Comparison of ENCODE assay signal across 10 mouse cellular contexts in genomic region chr17:49942674-49943073, GRCm38 (mm10).
DNase-seq lines count a peak whose midpoint lies in the region; ATAC-seq and TF ChIP-seq lines count a peak whose summit lies in the region.
"Had no signal": no experiment of that assay in that cellular context is flagged by ENCODE, and none has a peak within 500 bp of the region (broad histone marks: within the 10 kb centered on the region; RNA-seq: fewer than 3 reads in every experiment).

No protein-coding gene starts in this region.

- ATAC-seq in megakaryocyte progenitor cell, adult 5-6 weeks (replicated peaks; ENCODE audit: poor library complexity): peak; percentile 93
- ATAC-seq in midbrain, embryonic 13.5 days: no peak

- peak; percentile 32 for TF ChIP-seq CTCF in E14TG2a.4 (conservative IDR thresholded peaks at IDR 0.05; ENCODE audit: low read length)
- peak; percentile 53 for TF ChIP-seq CTCF in brain, embryonic 14.5 days (IDR thresholded peaks at IDR 0.05; ENCODE audit: borderline replicate concordance, extremely low read depth, insufficient read depth, insufficient read length)

- H3K27me3 ChIP-seq in E14TG2a.4 (ENCODE audit: insufficient read depth, low read length): no peaks in the 10 kb centered on the region; the same call in 1 of the 2 replicates
- H3K27me3 ChIP-seq in midbrain, embryonic 13.5 days: no peaks in the 10 kb centered on the region
- H3K27me3 ChIP-seq: limb, embryonic 13.5 days; stomach, embryonic 15.5 days had no signal

- peaks cover 31% of the 10 kb centered on the region for H3K9me3 ChIP-seq in E14TG2a.4 (ENCODE audit: low read length)
- no peaks in the 10 kb centered on the region for H3K9me3 ChIP-seq in midbrain, embryonic 13.5 days
- H3K9me3 ChIP-seq: stomach, embryonic 15.5 days had no signal

- peak; percentile 25 for DNase-seq in kidney, adult 18-20 months
- no peak for DNase-seq in kidney, postnatal 14 days
- DNase-seq in brain, embryonic 14.5 days (ENCODE audit: low read depth): peak; percentile 21
- DNase-seq in cerebellum, adult 11-12 months: no peak
- DNase-seq in gastrocnemius, postnatal 25 days: no peak

- H3K4me2 ChIP-seq in midbrain, embryonic 13.5 days (replicated peaks): no peak overlapping the region
- H3K4me2 ChIP-seq: limb, embryonic 13.5 days; stomach, embryonic 15.5 days had no signal

- H3K36me3 ChIP-seq in E14TG2a.4 (ENCODE audit: insufficient read depth, low read length): no peaks in the 10 kb centered on the region
- H3K36me3 ChIP-seq in midbrain, embryonic 13.5 days: no peaks in the 10 kb centered on the region
- H3K36me3 ChIP-seq: limb, embryonic 13.5 days; stomach, embryonic 15.5 days had no signal

- H3K27ac ChIP-seq in midbrain, embryonic 13.5 days: no peak overlapping the region
- H3K27ac ChIP-seq: limb, embryonic 13.5 days; stomach, embryonic 15.5 days had no signal

- no peak for TF ChIP-seq POLR2A in brain, embryonic 14.5 days (IDR thresholded peaks at IDR 0.05; ENCODE audit: borderline replicate concordance, extremely low read depth, insufficient read depth, insufficient read length, poor library complexity, severe bottlenecking)

- H3K9ac ChIP-seq in midbrain, embryonic 13.5 days (replicated peaks): no peak overlapping the region
- H3K9ac ChIP-seq: limb, embryonic 13.5 days; stomach, embryonic 15.5 days had no signal

- H3K4me3 ChIP-seq in E14TG2a.4 (replicated peaks; ENCODE audit: low read length): no peak overlapping the region
- no peak overlapping the region for H3K4me3 ChIP-seq in midbrain, embryonic 13.5 days (replicated peaks)
- H3K4me3 ChIP-seq: limb, embryonic 13.5 days; stomach, embryonic 15.5 days had no signal

- 73% methylated on average over 6 of the region's 6 CpGs for WGBS in midbrain, embryonic 13.5 days

- no peaks in the 10 kb centered on the region for H3K4me1 ChIP-seq in E14TG2a.4 (replicated peaks; ENCODE audit: low read depth, low read length)
- H3K4me1 ChIP-seq in midbrain, embryonic 13.5 days (replicated peaks): no peaks in the 10 kb centered on the region
- H3K4me1 ChIP-seq: limb, embryonic 13.5 days; stomach, embryonic 15.5 days had no signal

Comparison
In these comparisons a context has a peak if more than half of its experiments do, and no peak if none do; other contexts are left out.
1. DNase-seq: peak in kidney, adult 18-20 months (single experiment) and brain, embryonic 14.5 days (single experiment); none in kidney, postnatal 14 days (single experiment), cerebellum, adult 11-12 months (single experiment) and gastrocnemius, postnatal 25 days (single experiment).